Mouse (Mus musculus) megakaryocyte, embryonic 14.5 days (primary cell): Measurements from ENCODE around the gene Zdhhc8.

Experiments used
- FLI1 ChIP-seq: IDR thresholded peaks from 2 replicates; pipeline ENCODE4 v1.6.1; 2012; ENCODE audit warnings: low read length, inconsistent platforms, mixed read lengths
- GATA1 ChIP-seq: IDR thresholded peaks from 3 replicates; pipeline ENCODE4 v1.6.1; 2012; ENCODE audit warnings: mixed read lengths, low read length, inconsistent platforms, borderline replicate concordance

DNA sequence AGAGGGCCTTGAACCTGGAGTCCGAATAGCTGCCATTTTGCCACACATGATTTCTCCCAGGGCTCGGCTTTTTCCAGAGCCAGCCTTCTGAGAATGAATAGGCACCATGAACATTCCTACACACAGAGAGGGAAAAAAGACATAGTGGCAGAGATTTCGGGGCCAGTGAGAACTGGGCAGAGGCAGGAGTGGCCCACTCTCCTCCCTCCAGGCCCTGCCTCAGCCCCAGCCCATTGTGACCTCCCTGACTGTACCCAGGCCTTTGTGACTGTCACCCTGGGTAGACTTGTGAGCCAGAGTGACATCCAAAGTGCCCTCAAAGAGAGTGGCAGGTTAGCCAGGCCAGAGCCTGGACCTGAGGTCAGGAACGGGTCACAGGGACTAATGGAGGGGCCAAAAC, 17.4 kb downstream of the Zdhhc8 start, which contains the start of gene Ccdc188:
- TF ChIP-seq GATA1 (no peak), FLI1 (no peak)
